Mouse (Mus musculus): ENCODE results near the gene Rassf5.

- TF ChIP-seq CTCF (IDR thresholded peaks at IDR 0.05) (no peak), EP300 (IDR thresholded peaks at IDR 0.05) (no peak)
Measured at GRCm38 (mm10) chr1:131278606-131279455, 33.8 kb upstream of the Rassf5 start.

Measured in lung, postnatal 0 days (tissue).